Comparison of ENCODE assay signal across 22 mouse cellular contexts in the genomic region with DNA sequence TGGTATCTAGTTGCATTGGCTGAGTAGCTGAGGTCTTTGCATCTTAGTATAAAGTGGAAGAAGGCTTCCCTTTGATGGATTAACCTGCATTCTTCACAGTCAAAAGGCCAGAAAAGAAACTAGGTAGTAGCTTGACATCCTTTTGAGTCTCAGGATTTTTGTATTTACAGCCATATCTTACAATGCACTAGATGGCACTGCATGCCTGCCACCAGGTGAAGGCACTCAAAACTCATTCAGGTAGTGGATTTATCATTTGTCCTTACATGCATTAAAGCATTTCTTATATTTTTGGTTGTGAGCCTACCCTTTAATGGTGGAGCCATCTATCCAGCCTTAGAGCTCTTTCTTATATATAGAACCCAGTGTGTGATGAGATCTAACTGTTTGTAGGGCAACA. TPM values are rescaled to one million over a fixed set of nuclear protein-coding genes. Genes with fewer than 3 reads are reported as not detected.
DNase-seq lines count a peak whose midpoint lies in the region; ATAC-seq and TF ChIP-seq lines count a peak whose summit lies in the region.
"Had no signal": no experiment of that assay in that cellular context is flagged by ENCODE, and none has a peak within 500 bp of the region (broad histone marks: within the 10 kb centered on the region; RNA-seq: fewer than 3 reads in every experiment).

No protein-coding gene starts in this region.

- no peak for ATAC-seq in forebrain, postnatal 0 days
- no peak for ATAC-seq in forebrain, embryonic 14.5 days
- ATAC-seq in hindbrain, postnatal 0 days: no peak
- ATAC-seq in hindbrain, embryonic 12.5 days (ENCODE audit: low FRiP score): no peak
- ATAC-seq: activated CD4-positive, CD25-positive, alpha-beta regulatory T cell, adult 4 months; forebrain, embryonic 13.5 days; intestine, embryonic 16.5 days had no signal

- no peaks in the 10 kb centered on the region for H3K36me3 ChIP-seq in forebrain, postnatal 0 days (ENCODE audit: insufficient read depth)
- H3K36me3 ChIP-seq in forebrain, embryonic 14.5 days (ENCODE audit: control insufficient read depth, insufficient read depth, low read length): no peaks in the 10 kb centered on the region
- H3K36me3 ChIP-seq in hindbrain, postnatal 0 days (ENCODE audit: insufficient read depth, low read length): no peaks in the 10 kb centered on the region
- no peaks in the 10 kb centered on the region for H3K36me3 ChIP-seq in hindbrain, embryonic 12.5 days
- H3K36me3 ChIP-seq: forebrain, embryonic 10.5 days; heart, embryonic 13.5 days; hindbrain, embryonic 15.5 days had no signal

- H3K27ac ChIP-seq in forebrain, postnatal 0 days (ENCODE audit: low read depth, low read length): no peak overlapping the region
- H3K27ac ChIP-seq in forebrain, embryonic 14.5 days (ENCODE audit: low read depth, low read length): no peak overlapping the region
- H3K27ac ChIP-seq in hindbrain, postnatal 0 days: no peak overlapping the region
- no peak overlapping the region for H3K27ac ChIP-seq in hindbrain, embryonic 12.5 days
- no peak overlapping the region for H3K27ac ChIP-seq in left cerebral cortex, adult 2 months
- H3K27ac ChIP-seq: forebrain, embryonic 10.5 days; forebrain, embryonic 13.5 days; heart, embryonic 13.5 days; hindbrain, embryonic 15.5 days had no signal

- no peaks in the 10 kb centered on the region for H3K27me3 ChIP-seq in forebrain, postnatal 0 days (ENCODE audit: insufficient read depth, low read length)
- no peaks in the 10 kb centered on the region for H3K27me3 ChIP-seq in forebrain, embryonic 14.5 days (replicated peaks; ENCODE audit: control insufficient read depth, insufficient read depth, low read length)
- no peaks in the 10 kb centered on the region for H3K27me3 ChIP-seq in hindbrain, postnatal 0 days (ENCODE audit: insufficient read depth, low read length)
- H3K27me3 ChIP-seq in hindbrain, embryonic 12.5 days: no peaks in the 10 kb centered on the region
- H3K27me3 ChIP-seq: forebrain, embryonic 13.5 days; heart, embryonic 13.5 days; hindbrain, embryonic 15.5 days had no signal

- H3K4me1 ChIP-seq in forebrain, postnatal 0 days (ENCODE audit: insufficient read depth): no peaks in the 10 kb centered on the region
- no peaks in the 10 kb centered on the region for H3K4me1 ChIP-seq in forebrain, embryonic 14.5 days (ENCODE audit: control insufficient read depth, insufficient read depth, low read length)
- no peaks in the 10 kb centered on the region for H3K4me1 ChIP-seq in hindbrain, postnatal 0 days (ENCODE audit: insufficient read depth, low read length)
- H3K4me1 ChIP-seq in hindbrain, embryonic 12.5 days: no peaks in the 10 kb centered on the region
- H3K4me1 ChIP-seq: forebrain, embryonic 10.5 days; forebrain, embryonic 13.5 days; heart, embryonic 13.5 days; hindbrain, embryonic 15.5 days had no signal

- TF ChIP-seq CTCF in forebrain, postnatal 0 days (IDR thresholded peaks at IDR 0.05; ENCODE audit: low read depth): peak; percentile 43; the same call in 1 of the 2 replicates
- TF ChIP-seq CTCF in hindbrain, postnatal 0 days (IDR thresholded peaks at IDR 0.05; ENCODE audit: low read depth): peak; percentile 51; the same call in 1 of the 2 replicates
- TF ChIP-seq CTCF in left cerebral cortex, adult 2 months (IDR thresholded peaks at IDR 0.05): peak; percentile 57

- H3K9me3 ChIP-seq in forebrain, postnatal 0 days (ENCODE audit: low read length): no peaks in the 10 kb centered on the region
- no peaks in the 10 kb centered on the region for H3K9me3 ChIP-seq in forebrain, embryonic 14.5 days (replicated peaks; ENCODE audit: control insufficient read depth, low read length)
- H3K9me3 ChIP-seq in hindbrain, postnatal 0 days (ENCODE audit: low read length): no peaks in the 10 kb centered on the region
- H3K9me3 ChIP-seq in hindbrain, embryonic 12.5 days (replicated peaks): no peaks in the 10 kb centered on the region
- H3K9me3 ChIP-seq: forebrain, embryonic 10.5 days; forebrain, embryonic 13.5 days; heart, embryonic 13.5 days; hindbrain, embryonic 15.5 days had no signal

- DNase-seq in forebrain, postnatal 0 days: no peak
- no peak for DNase-seq in forebrain, embryonic 14.5 days (ENCODE audit: low spot score)
- no peak for DNase-seq in hindbrain, postnatal 0 days (ENCODE audit: low spot score)
- DNase-seq in left cerebral cortex, adult 2 months (ENCODE audit: extremely low spot score in 1 of 2, low spot score in 2 of 2): no peak
- DNase-seq in left cerebral cortex, postnatal 10 days (ENCODE audit: extremely low spot score in 1 of 2, low spot score in 2 of 2): no peak
- peak; percentile 34 for DNase-seq in A20 (ENCODE audit: low read depth, low spot score)
- no peak for DNase-seq in thymus, postnatal 25 days
- DNase-seq: adrenal gland, adult 8-10 months; adrenal gland, postnatal 25 days; cerebellum, adult 2 months; cerebellum, adult 9-11 months; gastrocnemius, postnatal 10 days; heart, adult 11 months; heart, postnatal 14 days; heart, postnatal 4 days had no signal

- intact Hi-C loops in left cerebral cortex, adult 2 months (cut with DNase I): no loop called here
- intact Hi-C loops in left cerebral cortex, postnatal 10 days (cut with DNase I): no loop called here

- no peak overlapping the region for H3K9ac ChIP-seq in forebrain, postnatal 0 days
- no peak overlapping the region for H3K9ac ChIP-seq in forebrain, embryonic 14.5 days (ENCODE audit: low read length)
- no peak overlapping the region for H3K9ac ChIP-seq in hindbrain, postnatal 0 days (replicated peaks; ENCODE audit: low read length)
- H3K9ac ChIP-seq in hindbrain, embryonic 12.5 days: no peak overlapping the region
- H3K9ac ChIP-seq: forebrain, embryonic 13.5 days; heart, embryonic 13.5 days; hindbrain, embryonic 15.5 days had no signal

- no peak overlapping the region for H3K4me2 ChIP-seq in forebrain, postnatal 0 days (ENCODE audit: low read depth)
- no peak overlapping the region for H3K4me2 ChIP-seq in forebrain, embryonic 14.5 days (ENCODE audit: low read length)
- H3K4me2 ChIP-seq in hindbrain, postnatal 0 days (ENCODE audit: low read depth, low read length): no peak overlapping the region
- no peak overlapping the region for H3K4me2 ChIP-seq in hindbrain, embryonic 12.5 days (replicated peaks)
- H3K4me2 ChIP-seq: forebrain, embryonic 13.5 days; heart, embryonic 13.5 days; hindbrain, embryonic 15.5 days had no signal

- no peak overlapping the region for H3K4me3 ChIP-seq in forebrain, postnatal 0 days (ENCODE audit: low read depth, low read length)
- H3K4me3 ChIP-seq in forebrain, embryonic 14.5 days (ENCODE audit: low read depth, low read length): no peak overlapping the region
- H3K4me3 ChIP-seq in hindbrain, postnatal 0 days (ENCODE audit: low read length): no peak overlapping the region
- H3K4me3 ChIP-seq in hindbrain, embryonic 12.5 days: no peak overlapping the region
- no peak overlapping the region for H3K4me3 ChIP-seq in left cerebral cortex, adult 2 months
- H3K4me3 ChIP-seq: forebrain, embryonic 10.5 days; forebrain, embryonic 13.5 days; heart, embryonic 13.5 days; hindbrain, embryonic 15.5 days had no signal

RNA-seq across cellular contexts. Expression of a gene that starts 13.5 kb away (rescaled TPM):
- total RNA-seq in forebrain, postnatal 0 days (2014; rRNA removed): 58.0 and 82.4 TPM in 2 replicates
- 15.1 and 26.8 TPM in 2 replicates for polyA plus RNA-seq in forebrain, postnatal 0 days (2015; fragmentation: Nextera tagmentation; extraction: Ambion mirVana)
- polyA plus RNA-seq in forebrain, embryonic 14.5 days (2014; fragmentation: Nextera tagmentation; extraction: Ambion mirVana): 5.8 and 8.7 TPM in 2 replicates
- total RNA-seq in hindbrain, postnatal 0 days (2014; rRNA removed): 83.7 and 98.7 TPM in 2 replicates
- 22.0 and 26.2 TPM in 2 replicates for polyA plus RNA-seq in hindbrain, postnatal 0 days (2015; fragmentation: Nextera tagmentation; extraction: Ambion mirVana)
- polyA plus RNA-seq in hindbrain, embryonic 12.5 days (2016; fragmentation: Nextera tagmentation; extraction: Ambion mirVana): 4.2 and 4.4 TPM in 2 replicates
- total RNA-seq in left cerebral cortex, adult 2 months (2021): 10 to 100 TPM; 30.0 to 32.8 TPM
- 10 to 100 TPM; 80.8 to 82.3 TPM for total RNA-seq in left cerebral cortex, postnatal 10 days (2021)
- polyA plus RNA-seq: activated CD4-positive, CD25-positive, alpha-beta regulatory T cell, adult 4 months had no signal
